Mouse (Mus musculus) myocyte (in vitro differentiated cells): Measurements from ENCODE around the gene Zfp423.

Experiments
- CEBPB ChIP-seq: IDR thresholded peaks from 2 replicates; pipeline ENCODE4 v1.6.1; 2011; ENCODE audit warnings: mild to moderate bottlenecking, moderate library complexity; ENCODE audit not compliant: poor library complexity, insufficient read depth, severe bottlenecking
- E2F4 ChIP-seq: IDR thresholded peaks from one replicate; pipeline ENCODE4 v1.6.1; 2011; ENCODE audit warnings: mild to moderate bottlenecking, control low read depth, moderate library complexity; ENCODE audit not compliant: insufficient read depth
- MAX ChIP-seq: IDR thresholded peaks from one replicate; pipeline ENCODE4 v1.6.1; 2011; ENCODE audit warnings: low read depth, mild to moderate bottlenecking, control low read depth
- MYOD1 ChIP-seq, 3 experiments: IDR thresholded peaks; one replicate each; pipeline ENCODE4 v1.6.1; 2011; ENCODE audit warnings: control low read depth in 2 of 3, low read depth in 2 of 3, mild to moderate bottlenecking in 2 of 3, moderate library complexity in 1 of 3; ENCODE audit not compliant: insufficient read length in 2 of 3, control insufficient read depth in 1 of 3
- MYOG ChIP-seq, 3 experiments: IDR thresholded peaks; one replicate each; pipeline ENCODE4 v1.6.1; 2011; ENCODE audit warnings: control low read depth in 2 of 3, low read depth in 2 of 3, mild to moderate bottlenecking in 2 of 3; ENCODE audit not compliant: insufficient read length in 2 of 3, control insufficient read depth in 1 of 3, insufficient read depth in 1 of 3
- POLR2A ChIP-seq: IDR thresholded peaks from one replicate; pipeline ENCODE4 v1.6.1; 2011; ENCODE audit warnings: low read depth, mild to moderate bottlenecking, control low read depth, moderate library complexity; ENCODE audit not compliant: insufficient read length
- POLR2AphosphoS2 ChIP-seq: IDR thresholded peaks from one replicate; pipeline ENCODE4 v1.6.1; 2011; ENCODE audit warnings: low read depth, control low read depth; ENCODE audit not compliant: insufficient read length
- SRF ChIP-seq: IDR thresholded peaks from one replicate; pipeline ENCODE4 v1.6.1; 2011; ENCODE audit warnings: low read depth; ENCODE audit not compliant: control insufficient read depth, insufficient read length
- TCF12 ChIP-seq: IDR thresholded peaks from one replicate; pipeline ENCODE4 v1.6.1; 2011; ENCODE audit warnings: mild to moderate bottlenecking, control low read depth; ENCODE audit not compliant: poor library complexity, insufficient read depth, severe bottlenecking
- TCF3 ChIP-seq: IDR thresholded peaks from one replicate; pipeline ENCODE4 v1.6.1; 2011; ENCODE audit warnings: low read depth, control low read depth; ENCODE audit not compliant: insufficient read length
- USF1 ChIP-seq: IDR thresholded peaks from one replicate; pipeline ENCODE4 v1.6.1; 2011; ENCODE audit warnings: low read depth, mild to moderate bottlenecking, control low read depth, moderate library complexity

DNA sequence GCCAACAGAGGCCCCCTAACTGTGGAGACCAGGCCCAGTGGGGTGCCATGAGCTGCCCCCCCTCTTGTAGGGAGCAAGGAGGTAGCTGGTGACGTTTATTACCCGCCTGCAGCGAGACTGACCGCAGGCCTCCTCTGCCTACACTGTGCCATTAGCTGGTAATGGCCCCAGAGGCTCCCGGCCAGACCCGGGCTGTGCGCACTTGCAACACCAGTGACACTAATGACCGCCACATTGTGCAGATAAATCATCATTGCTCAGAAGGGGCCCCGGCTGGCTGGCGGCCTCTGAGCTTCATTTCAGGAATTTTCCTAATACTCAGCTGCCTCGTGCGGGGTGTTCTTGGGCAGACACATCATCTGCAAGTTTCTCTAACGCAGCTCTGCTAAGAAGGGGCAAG lies 206.7 kb downstream of the Zfp423 start:
- TF ChIP-seq POLR2A (no peak), MYOG (IDR thresholded peaks at IDR 0.05; ENCODE audit: control insufficient read depth in 1 of 3, insufficient read depth in 1 of 3, insufficient read length in 2 of 3, low read depth in 2 of 3) (no peak), TCF12 (no peak), E2F4 (no peak), POLR2AphosphoS2 (no peak), CEBPB (no peak), TCF3 (no peak), MAX (no peak), USF1 (no peak), MYOD1 (IDR thresholded peaks at IDR 0.05; ENCODE audit: control insufficient read depth in 1 of 3, insufficient read length in 2 of 3, low read depth in 2 of 3) (no peak), SRF (no peak)
